Mouse (Mus musculus): Measurements from ENCODE around the gene Sestd1.

GRCm38 (mm10) chr2:77151255-77151654 lies 129.1 kb downstream of the Sestd1 start:
- TF ChIP-seq POLR2A (IDR thresholded peaks at IDR 0.05; ENCODE audit: low read depth, low read length) (no peak), CTCF (IDR thresholded peaks at IDR 0.05; ENCODE audit: extremely low read depth, insufficient read length, insufficient replicate concordance, low read depth, low read length) (no peak)
